Mouse (Mus musculus): ENCODE data around the gene Irf2bp2.
"Not testable (repeated sequence)": the region's sequence is repeated elsewhere in the genome, so short reads cannot be mapped to it uniquely, and the experiment has no call there.

The Irf2bp2 gene

GRCm38 (mm10) chr8:126601325-126601724, 7.5 kb upstream of the Irf2bp2 start:
- no peak for DNase-seq

GRCm38 (mm10) chr8:126600816-126601243, 7.0 kb upstream of the Irf2bp2 start:
- peak in 1 of 2 experiments; percentile 34 for DNase-seq

- DNase-seq = not testable (repeated sequence)
Measured at GRCm38 (mm10) chr8:126600388-126600787, 6.6 kb upstream of the Irf2bp2 start.

- no peak for DNase-seq
Measured at GRCm38 (mm10) chr8:126599297-126599696, 5.5 kb upstream of the Irf2bp2 start.

- no peak for DNase-seq
Measured at GRCm38 (mm10) chr8:126598218-126598617, 4.4 kb upstream of the Irf2bp2 start.

GRCm38 (mm10) chr8:126596721-126597120, 2.9 kb upstream of the Irf2bp2 start:
- no peak for DNase-seq

GRCm38 (mm10) chr8:126596097-126596634, 2.4 kb upstream of the Irf2bp2 start:
- peak; percentile 91 for DNase-seq

- DNase-seq = peak; percentile 94
Measured at GRCm38 (mm10) chr8:126595204-126596061, 1.6 kb upstream of the Irf2bp2 start.

GRCm38 (mm10) chr8:126594481-126595000, 755 bp upstream of the Irf2bp2 start:
- peak; percentile 98 to 99 for DNase-seq

- DNase-seq = peak; percentile 85 to 86
Measured at GRCm38 (mm10) chr8:126592771-126593571, 815 bp downstream of the Irf2bp2 start.

GRCm38 (mm10) chr8:126592381-126592770, 1.4 kb downstream of the Irf2bp2 start:
- DNase-seq = peak; percentile 75 to 78

GRCm38 (mm10) chr8:126591821-126592268, 1.9 kb downstream of the Irf2bp2 start:
- peak; percentile 60 to 64 for DNase-seq

GRCm38 (mm10) chr8:126591141-126591820, 2.5 kb downstream of the Irf2bp2 start:
- DNase-seq = peak; percentile 77 to 85

GRCm38 (mm10) chr8:126590599-126590998, 3.2 kb downstream of the Irf2bp2 start:
- no peak for DNase-seq

- DNase-seq = peak; percentile 47 to 48
Measured at GRCm38 (mm10) chr8:126590024-126590529, 3.7 kb downstream of the Irf2bp2 start.

- no peak for DNase-seq
Measured at GRCm38 (mm10) chr8:126589507-126590023, 4.2 kb downstream of the Irf2bp2 start.

GRCm38 (mm10) chr8:126588636-126589506, 4.9 kb downstream of the Irf2bp2 start:
- DNase-seq = no peak

- peak in 1 of 2 experiments; percentile 29 for DNase-seq
Measured at GRCm38 (mm10) chr8:126587836-126588503, 5.8 kb downstream of the Irf2bp2 start.

- DNase-seq = no peak
Measured at GRCm38 (mm10) chr8:126586599-126587577, 6.9 kb downstream of the Irf2bp2 start.

All from cerebellum, postnatal 10 days (tissue).